ENCODE assay signal across 14 mouse cellular contexts in genomic region chr2:135655948-135656347, GRCm38 (mm10).
"Had no signal": no experiment of that assay in that cellular context is flagged by ENCODE, and none has a peak within 500 bp of the region (broad histone marks: within the 10 kb centered on the region; RNA-seq: fewer than 3 reads in every experiment).

No protein-coding gene starts in this region.

- H3K27ac ChIP-seq: midbrain, embryonic 10.5 days; midbrain, embryonic 12.5 days; midbrain, embryonic 15.5 days; neural tube, embryonic 12.5 days had no signal

- H3K4me2 ChIP-seq: lung, embryonic 14.5 days; midbrain, embryonic 12.5 days; midbrain, embryonic 15.5 days; neural tube, embryonic 12.5 days had no signal

- DNase-seq: lung, adult 18-20 months; lung, embryonic 14.5 days; lung, postnatal 10 days; lung, postnatal 4 days; right cerebral cortex, postnatal 25 days; right cerebral cortex, postnatal 4 days; spleen, adult 18-20 months; thymus, adult 18-20 months; thymus, postnatal 14 days; thymus, postnatal 36 days had no signal

- H3K4me1 ChIP-seq: neural tube, embryonic 12.5 days had no signal

- ATAC-seq: midbrain, embryonic 15.5 days had no signal

- H3K36me3 ChIP-seq: midbrain, embryonic 10.5 days; midbrain, embryonic 12.5 days; midbrain, embryonic 15.5 days; neural tube, embryonic 12.5 days had no signal

- H3K9ac ChIP-seq: lung, embryonic 14.5 days; midbrain, embryonic 12.5 days; midbrain, embryonic 15.5 days; neural tube, embryonic 12.5 days had no signal

- H3K4me3 ChIP-seq: midbrain, embryonic 10.5 days; midbrain, embryonic 12.5 days; midbrain, embryonic 15.5 days; neural tube, embryonic 12.5 days had no signal

- H3K27me3 ChIP-seq: midbrain, embryonic 12.5 days; midbrain, embryonic 15.5 days; neural tube, embryonic 12.5 days had no signal

- H3K9me3 ChIP-seq: midbrain, embryonic 10.5 days; midbrain, embryonic 12.5 days; midbrain, embryonic 15.5 days; neural tube, embryonic 12.5 days had no signal
